Mouse (Mus musculus) left cerebral cortex, postnatal 36 days (tissue): ENCODE data around the gene Xylb. TPM values are rescaled to one million over a fixed set of nuclear protein-coding genes. Genes with fewer than 3 reads are reported as not detected.
"Not testable (repeated sequence)": the region's sequence is repeated elsewhere in the genome, so short reads cannot be mapped to it uniquely, and the experiment has no call there.

Experiments
- DNase-seq, 2 experiments: peaks; one replicate each; pipeline ENCODE4 v3.0.0; 2021 to 2022; ENCODE audit warnings: low spot score in 2 of 2, mixed read lengths in 1 of 2
- intact Hi-C: fragments of 180-260 bp; cut with DNase I; formaldehyde crosslinking; loops from one replicate; pipeline ENCODE4 v1.15.1; 2025
- total RNA-seq, 2 experiments: library from RNA; stranded (reverse); gene quantifications; 2 replicates each; pipeline ENCODE4 v1.2.3; 2021

The Xylb gene
- total RNA-seq, 2 experiments from 2014 or later = 3.9 to 4.0 TPM

DNA sequence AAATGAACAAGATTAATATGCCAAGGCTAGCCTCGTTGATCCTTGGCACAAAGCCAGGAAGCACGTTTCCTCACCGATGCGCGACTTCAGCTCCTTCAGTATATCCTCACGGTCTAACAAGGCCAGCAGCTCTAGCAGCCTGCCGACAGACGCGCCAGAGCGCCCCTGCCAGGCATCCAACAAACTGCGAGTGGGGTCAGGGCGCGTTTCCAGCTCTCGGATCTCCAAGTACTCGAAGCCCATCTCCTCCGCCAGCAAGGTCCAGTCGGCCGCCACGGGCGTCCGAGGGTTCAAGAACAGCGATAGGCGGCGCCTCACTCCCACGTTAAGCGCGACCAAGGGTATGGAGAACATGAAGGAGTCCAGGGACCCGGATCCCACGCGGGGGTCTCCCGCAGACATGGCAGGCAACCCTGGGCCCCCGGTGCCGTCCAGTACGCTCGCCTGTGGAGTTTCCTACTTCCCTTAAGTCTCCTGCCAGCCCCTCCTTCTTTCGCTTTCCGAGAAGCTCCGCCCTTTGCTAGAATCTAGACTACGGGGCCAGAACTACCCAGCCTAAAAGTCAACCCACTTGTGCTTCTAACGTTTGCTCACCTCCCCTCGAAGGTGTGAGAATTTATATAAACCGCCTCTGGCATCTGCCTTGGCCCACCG, 17.5 kb upstream of the Xylb start, which contains the start of gene Acaa1a:
Gene Acaa1a, plus strand, starts transcription at position 119 of the 654 bp plus-strand sequence.
- peak; percentile 49 to 54 for DNase-seq
- intact Hi-C loops = loop anchor here (2.0 to 10.0 kb wide), 2 partner anchors 17 to 415 kb away; partner anchors contain the start of genes Ctdspl and Oxsr1

- no peak for DNase-seq
- intact Hi-C loops = loop anchor here (2.0 to 10.0 kb wide), 2 partner anchors 17 to 415 kb away; partner anchors contain the start of genes Ctdspl and Oxsr1
These were observed 17.0 kb upstream of the Xylb start for GRCm38 (mm10) chr9:119340212-119340580.

GRCm38 (mm10) chr9:119340909-119341816, 16.0 kb upstream of the Xylb start, which contains the start of gene Myd88:
Myd88 (minus strand) TSS chr9:119341411.
- intact Hi-C loops = loop anchor here (2.0 to 10.0 kb wide), 2 partner anchors 18 to 416 kb away; partner anchors contain the start of genes Ctdspl and Oxsr1
- DNase-seq = peak; percentile 95

GRCm38 (mm10) chr9:119342728-119343127, 14.5 kb upstream of the Xylb start:
- intact Hi-C loops = loop anchor here (10.0 kb wide), 1 partner anchor 418 kb away; the partner anchor contains the start of gene Ctdspl
- no peak for DNase-seq

DNA sequence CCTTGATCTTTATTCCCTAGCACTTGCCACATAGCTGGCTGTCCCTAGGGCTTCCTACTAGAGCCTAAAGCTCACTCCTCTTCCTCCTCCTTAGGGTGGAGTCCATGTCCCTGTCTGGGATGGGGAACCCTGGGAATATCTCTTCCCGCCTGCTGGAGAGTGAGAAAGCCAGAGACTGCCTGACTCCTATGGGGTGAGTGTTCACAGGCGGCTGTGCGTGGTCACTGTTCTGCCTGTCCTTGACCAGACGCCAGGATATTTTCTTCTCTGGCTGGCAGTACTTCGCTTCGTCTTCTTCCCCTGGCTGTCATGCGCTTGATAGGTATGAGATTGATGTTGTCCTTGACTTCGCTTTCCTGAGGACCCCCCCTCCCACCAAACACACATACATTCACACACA, 10.8 kb upstream of the Xylb start:
- intact Hi-C loops = loop anchor here (10.0 kb wide), 1 partner anchor 422 kb away; the partner anchor contains the start of gene Ctdspl
- no peak for DNase-seq

DNA sequence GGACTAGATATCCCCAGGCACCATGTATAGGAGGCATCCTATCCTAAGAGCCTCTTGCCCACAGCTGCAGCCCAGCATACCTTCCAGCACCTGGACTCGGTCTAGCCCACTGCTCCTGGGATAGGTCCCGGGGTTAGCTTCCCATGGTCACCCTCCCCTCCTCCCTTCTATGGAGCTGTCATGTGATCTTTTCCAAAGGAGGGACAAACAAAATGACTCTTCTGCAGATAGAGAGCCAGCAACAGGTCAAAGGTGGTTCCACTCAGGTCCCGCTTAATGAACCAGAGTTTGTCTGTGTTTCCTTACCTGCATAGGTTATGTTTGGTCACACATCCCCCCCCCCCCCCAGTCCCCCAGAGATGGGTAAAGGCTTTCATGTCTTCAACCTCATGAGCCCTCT, 6.7 kb upstream of the Xylb start:
- intact Hi-C loops = no loop called here
- DNase-seq = no peak

- DNase-seq = no peak
- intact Hi-C loops = no loop called here
These were observed 6.1 kb upstream of the Xylb start for GRCm38 (mm10) chr9:119350947-119351705.

GRCm38 (mm10) chr9:119352060-119352459, 5.1 kb upstream of the Xylb start:
- peak; percentile 46 to 56 for DNase-seq
- intact Hi-C loops = no loop called here

GRCm38 (mm10) chr9:119353926-119354325, 3.3 kb upstream of the Xylb start:
- intact Hi-C loops = no loop called here

DNA sequence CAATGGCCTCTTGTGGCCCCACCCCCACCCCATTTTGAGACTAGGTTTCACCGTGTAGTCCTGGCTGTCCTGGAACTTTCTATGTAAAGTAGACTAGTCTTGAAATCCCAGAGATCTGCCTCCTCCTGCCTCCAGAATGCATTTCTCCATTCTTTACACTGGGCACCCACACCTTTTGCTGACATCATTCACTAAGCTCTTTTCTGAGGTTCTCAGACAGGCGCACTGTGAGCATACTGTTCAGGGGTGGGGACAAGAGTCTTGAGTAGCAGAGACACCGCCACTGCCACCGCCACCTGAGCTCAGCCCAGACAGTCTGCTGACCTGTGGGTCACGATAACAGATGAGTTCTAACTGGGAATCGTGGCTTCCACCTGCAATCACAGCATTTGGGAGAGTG, 1.2 kb upstream of the Xylb start:
- intact Hi-C loops = loop anchor here (2.0 to 5.0 kb wide), 2 partner anchors 47 to 199 kb away; partner anchors contain the start of genes Acaa1b, Acvr2b and Gm47289
- DNase-seq = no peak

More at GRCm38 (mm10) chr9:119353926-119354325, 3.3 kb upstream of the Xylb start:
- DNase-seq = no peak

GRCm38 (mm10) chr9:119358058-119358429, 863 bp downstream of the Xylb start:
- intact Hi-C loops = loop anchor here (5.0 kb wide), 1 partner anchor 201 kb away; the partner anchor contains the start of genes Acaa1b and Gm47289
- no peak for DNase-seq

- DNase-seq = no peak
- intact Hi-C loops = no loop called here
These were observed 4.2 kb downstream of the Xylb start for GRCm38 (mm10) chr9:119361416-119361815.

DNA sequence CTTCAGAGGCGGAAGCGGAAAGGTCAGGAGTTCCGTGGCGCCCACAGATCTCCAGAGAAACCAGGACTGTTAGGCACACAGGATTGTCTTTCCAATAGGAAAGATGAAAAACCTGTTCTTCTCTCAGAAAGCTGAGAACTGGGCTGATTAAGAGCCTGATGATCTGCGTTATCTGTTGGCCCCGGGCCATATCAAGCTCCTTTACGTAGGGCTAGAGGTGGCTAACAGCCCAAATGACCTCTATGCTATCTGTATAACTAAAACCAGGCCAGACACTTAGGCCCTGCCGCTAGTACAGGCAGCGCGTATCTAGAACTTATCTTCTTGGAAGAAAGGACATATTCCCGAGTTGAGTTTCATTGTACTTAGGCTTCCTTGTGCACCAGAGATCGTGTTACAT, 6.0 kb downstream of the Xylb start:
- intact Hi-C loops = no loop called here
- no peak for DNase-seq

GRCm38 (mm10) chr9:119365284-119365683, 8.1 kb downstream of the Xylb start, which contains the start of gene Slc22a14:
Slc22a14 (minus strand) TSS chr9:119365553.
- no peak for DNase-seq
- intact Hi-C loops = no loop called here

GRCm38 (mm10) chr9:119368367-119368766, 11.2 kb downstream of the Xylb start:
- no peak for DNase-seq
- intact Hi-C loops = no loop called here

DNA sequence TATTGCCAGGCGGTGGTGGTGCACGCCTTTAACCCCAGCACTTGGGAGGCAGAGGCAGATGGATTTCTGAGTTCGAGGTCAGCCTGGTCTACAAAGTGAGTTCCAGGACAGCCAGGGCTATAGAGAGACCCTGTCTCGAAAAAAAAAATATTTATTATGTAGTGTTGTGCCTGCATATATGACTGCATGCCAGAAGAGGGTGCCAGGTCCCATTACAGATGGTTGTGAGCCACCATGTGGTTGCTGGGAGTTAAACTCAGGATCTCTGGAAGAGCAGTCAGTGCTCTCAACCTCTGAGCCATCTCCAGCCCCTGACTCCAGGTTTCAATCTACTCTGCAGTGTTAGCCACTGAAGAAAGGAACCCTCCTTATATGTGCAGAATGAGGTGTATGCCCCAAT, 13.6 kb downstream of the Xylb start:
- DNase-seq, intact Hi-C loops: not testable (repeated sequence)

GRCm38 (mm10) chr9:119371251-119371650, 14.1 kb downstream of the Xylb start:
- DNase-seq = no peak
- intact Hi-C loops = no loop called here

DNA sequence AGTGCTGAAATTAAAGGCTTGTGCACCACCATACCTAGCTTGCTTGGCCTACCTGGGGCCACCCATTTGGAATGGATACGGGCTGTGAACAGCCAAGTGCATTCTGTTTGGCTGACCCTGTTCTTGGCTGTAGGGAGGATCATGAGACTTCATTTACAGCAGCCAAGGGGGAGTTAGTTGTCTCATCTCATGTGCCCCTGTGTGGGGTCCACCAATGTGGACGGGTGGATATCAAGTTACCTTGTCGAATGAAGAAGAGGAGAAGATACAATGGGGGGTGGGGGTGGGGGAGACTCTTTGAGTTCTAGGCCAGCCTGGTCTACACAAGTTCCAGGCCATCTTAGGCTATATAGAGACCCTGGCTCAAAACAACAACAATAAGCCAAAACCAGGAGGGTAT, 17.8 kb downstream of the Xylb start:
- no peak for DNase-seq
- intact Hi-C loops = no loop called here

DNA sequence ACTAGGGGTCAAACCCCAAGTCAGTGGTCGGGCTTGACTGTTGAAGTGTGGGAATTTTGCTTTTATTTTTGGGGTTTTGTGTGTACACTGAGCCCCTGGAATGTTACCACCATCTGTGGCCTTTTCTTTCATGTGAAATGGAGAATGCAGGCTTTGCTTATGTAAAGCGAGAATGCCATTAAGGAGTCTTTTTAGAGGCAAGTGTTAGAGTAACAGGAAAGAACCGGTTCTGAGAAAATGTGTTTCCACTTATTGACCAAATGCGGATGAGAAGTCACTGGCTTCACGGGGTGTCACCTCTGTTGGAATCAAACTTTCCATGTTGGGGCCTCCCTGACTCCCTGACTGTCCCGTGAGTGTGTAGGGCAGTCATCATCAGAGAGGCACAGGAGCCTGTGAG, 18.4 kb downstream of the Xylb start:
- intact Hi-C loops = no loop called here
- DNase-seq = no peak
